Mouse (Mus musculus): ENCODE data around the gene Lpin3. TPM values are rescaled to one million over a fixed set of nuclear protein-coding genes. Genes with fewer than 3 reads are reported as not detected.

Gene Lpin3
- polyA plus RNA-seq, 1 experiment = 3.1 TPM

GRCm38 (mm10) chr2:160883912-160884311, 3.4 kb downstream of the Lpin3 start:
- no peak for TF ChIP-seq CTCF (IDR thresholded peaks at IDR 0.05; ENCODE audit: borderline replicate concordance, insufficient read depth, low read length)
- no peak for TF ChIP-seq POLR2A (IDR thresholded peaks at IDR 0.05; ENCODE audit: low read depth, low read length)
- H3K27ac ChIP-seq (ENCODE audit: insufficient read depth, low read length) = no peak overlapping the region
- H3K4me1 ChIP-seq (ENCODE audit: control insufficient read depth, insufficient read depth, low read length) = peaks cover 8% of the 10 kb centered on the region; the same call in 1 of the 2 replicates
- no peak overlapping the region for H3K4me3 ChIP-seq (ENCODE audit: insufficient read depth, low read length)

GRCm38 (mm10) chr2:160884830-160885229, 4.4 kb downstream of the Lpin3 start:
- Histone ChIP-seq H3K4me1 (ENCODE audit: control insufficient read depth, insufficient read depth, low read length) (peaks cover 8% of the 10 kb centered on the region; the same call in 1 of the 2 replicates), H3K4me3 (ENCODE audit: insufficient read depth, low read length) (no peak overlapping the region), H3K27ac (ENCODE audit: insufficient read depth, low read length) (no peak overlapping the region)
- TF ChIP-seq POLR2A (IDR thresholded peaks at IDR 0.05; ENCODE audit: low read depth, low read length) (no peak), CTCF (IDR thresholded peaks at IDR 0.05; ENCODE audit: borderline replicate concordance, insufficient read depth, low read length) (peak; percentile 58; the same call in 1 of the 2 replicates)

GRCm38 (mm10) chr2:160886221-160886620, 5.8 kb downstream of the Lpin3 start:
- Histone ChIP-seq H3K27ac (ENCODE audit: insufficient read depth, low read length) (no peak overlapping the region), H3K4me1 (ENCODE audit: control insufficient read depth, insufficient read depth, low read length) (no peaks in the 10 kb centered on the region), H3K4me3 (ENCODE audit: insufficient read depth, low read length) (no peak overlapping the region)
- TF ChIP-seq CTCF (IDR thresholded peaks at IDR 0.05; ENCODE audit: borderline replicate concordance, insufficient read depth, low read length) = no peak
- no peak for TF ChIP-seq POLR2A (IDR thresholded peaks at IDR 0.05; ENCODE audit: low read depth, low read length)

GRCm38 (mm10) chr2:160887284-160887683, 6.8 kb downstream of the Lpin3 start:
- H3K4me1 ChIP-seq (ENCODE audit: control insufficient read depth, insufficient read depth, low read length) = no peaks in the 10 kb centered on the region
- H3K27ac ChIP-seq (ENCODE audit: insufficient read depth, low read length) = no peak overlapping the region
- TF ChIP-seq POLR2A (IDR thresholded peaks at IDR 0.05; ENCODE audit: low read depth, low read length) = no peak
- peak; percentile 85; the same call in 1 of the 2 replicates for TF ChIP-seq CTCF (IDR thresholded peaks at IDR 0.05; ENCODE audit: borderline replicate concordance, insufficient read depth, low read length)
- peak overlapping the region; percentile 27; the same call in 1 of the 2 replicates for H3K4me3 ChIP-seq (ENCODE audit: insufficient read depth, low read length)

GRCm38 (mm10) chr2:160887859-160888258, 7.4 kb downstream of the Lpin3 start:
- no peaks in the 10 kb centered on the region for H3K4me1 ChIP-seq (ENCODE audit: control insufficient read depth, insufficient read depth, low read length)
- peak overlapping the region; percentile 27 for H3K4me3 ChIP-seq (ENCODE audit: insufficient read depth, low read length)
- H3K27ac ChIP-seq (ENCODE audit: insufficient read depth, low read length) = no peak overlapping the region
- no peak for TF ChIP-seq POLR2A (IDR thresholded peaks at IDR 0.05; ENCODE audit: low read depth, low read length)
- TF ChIP-seq CTCF (IDR thresholded peaks at IDR 0.05; ENCODE audit: borderline replicate concordance, insufficient read depth, low read length) = no peak

- Histone ChIP-seq H3K4me3 (ENCODE audit: insufficient read depth, low read length) (no peak overlapping the region), H3K4me1 (ENCODE audit: control insufficient read depth, insufficient read depth, low read length) (no peaks in the 10 kb centered on the region), H3K27ac (ENCODE audit: insufficient read depth, low read length) (no peak overlapping the region)
- TF ChIP-seq CTCF (IDR thresholded peaks at IDR 0.05; ENCODE audit: borderline replicate concordance, insufficient read depth, low read length) = no peak
- no peak for TF ChIP-seq POLR2A (IDR thresholded peaks at IDR 0.05; ENCODE audit: low read depth, low read length)
Observed at GRCm38 (mm10) chr2:160891045-160891444, 10.6 kb downstream of the Lpin3 start.

- Histone ChIP-seq H3K4me1 (ENCODE audit: control insufficient read depth, insufficient read depth, low read length) (no peaks in the 10 kb centered on the region), H3K4me3 (ENCODE audit: insufficient read depth, low read length) (no peak overlapping the region), H3K27ac (ENCODE audit: insufficient read depth, low read length) (no peak overlapping the region)
- TF ChIP-seq CTCF (IDR thresholded peaks at IDR 0.05; ENCODE audit: borderline replicate concordance, insufficient read depth, low read length) = no peak
- TF ChIP-seq POLR2A (IDR thresholded peaks at IDR 0.05; ENCODE audit: low read depth, low read length) = no peak
Observed at GRCm38 (mm10) chr2:160891697-160892096, 11.2 kb downstream of the Lpin3 start.

- TF ChIP-seq POLR2A (IDR thresholded peaks at IDR 0.05; ENCODE audit: low read depth, low read length) = no peak
- no peak for TF ChIP-seq CTCF (IDR thresholded peaks at IDR 0.05; ENCODE audit: borderline replicate concordance, insufficient read depth, low read length)
- H3K4me3 ChIP-seq (ENCODE audit: insufficient read depth, low read length) = no peak overlapping the region
- H3K27ac ChIP-seq (ENCODE audit: insufficient read depth, low read length) = no peak overlapping the region
Observed at GRCm38 (mm10) chr2:160901656-160902412, 21.4 kb downstream of the Lpin3 start.

GRCm38 (mm10) chr2:160905301-160905700, 24.8 kb downstream of the Lpin3 start:
- no peak overlapping the region for H3K27ac ChIP-seq (ENCODE audit: insufficient read depth, low read length)
- H3K4me1 ChIP-seq (ENCODE audit: control insufficient read depth, insufficient read depth, low read length) = no peaks in the 10 kb centered on the region
- TF ChIP-seq CTCF (IDR thresholded peaks at IDR 0.05; ENCODE audit: borderline replicate concordance, insufficient read depth, low read length) = no peak
- TF ChIP-seq POLR2A (IDR thresholded peaks at IDR 0.05; ENCODE audit: low read depth, low read length) = no peak
- no peak overlapping the region for H3K4me3 ChIP-seq (ENCODE audit: insufficient read depth, low read length)

More at GRCm38 (mm10) chr2:160901656-160902412, 21.4 kb downstream of the Lpin3 start:
- H3K4me1 ChIP-seq (ENCODE audit: control insufficient read depth, insufficient read depth, low read length) = no peaks in the 10 kb centered on the region

GRCm38 (mm10) chr2:160906101-160906500, 25.6 kb downstream of the Lpin3 start:
- Histone ChIP-seq H3K4me3 (ENCODE audit: insufficient read depth, low read length) (no peak overlapping the region), H3K27ac (ENCODE audit: insufficient read depth, low read length) (no peak overlapping the region), H3K4me1 (ENCODE audit: control insufficient read depth, insufficient read depth, low read length) (no peaks in the 10 kb centered on the region)
- TF ChIP-seq CTCF (IDR thresholded peaks at IDR 0.05; ENCODE audit: borderline replicate concordance, insufficient read depth, low read length) = no peak
- TF ChIP-seq POLR2A (IDR thresholded peaks at IDR 0.05; ENCODE audit: low read depth, low read length) = no peak

All from embryonic fibroblast, embryonic 13.5 days (primary cell).